Mouse (Mus musculus): ENCODE data around the gene Kcnc1.

DNA sequence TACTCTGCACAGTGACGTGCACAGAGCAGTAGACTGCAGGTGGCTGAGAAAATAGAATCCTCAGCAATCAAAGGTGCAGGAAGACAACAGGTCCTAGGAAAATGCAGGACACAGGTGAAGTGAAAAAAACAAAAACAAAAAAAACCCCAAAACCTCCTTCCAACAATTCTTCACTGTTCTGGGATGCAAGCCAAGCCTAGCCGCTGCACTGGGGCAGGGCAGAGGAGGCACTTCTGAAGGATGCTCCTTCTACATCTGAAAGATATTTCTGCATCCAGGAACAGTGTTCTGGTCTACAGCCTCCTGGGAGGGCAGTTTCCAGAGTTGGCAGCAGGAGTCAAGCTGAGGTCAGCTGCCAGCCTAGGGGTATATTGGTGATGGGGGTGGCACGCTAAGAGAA, 61.6 kb downstream of the Kcnc1 start:
- TF ChIP-seq CTCF (IDR thresholded peaks at IDR 0.05; ENCODE audit: borderline replicate concordance, extremely low read depth, insufficient read depth, insufficient read length) (no peak), POLR2A (IDR thresholded peaks at IDR 0.05; ENCODE audit: borderline replicate concordance, extremely low read depth, insufficient read depth, insufficient read length, poor library complexity, severe bottlenecking) (no peak)

Measured in brain, embryonic 14.5 days (tissue).